Mouse (Mus musculus): ENCODE measurements around the gene Erfe.

DNA sequence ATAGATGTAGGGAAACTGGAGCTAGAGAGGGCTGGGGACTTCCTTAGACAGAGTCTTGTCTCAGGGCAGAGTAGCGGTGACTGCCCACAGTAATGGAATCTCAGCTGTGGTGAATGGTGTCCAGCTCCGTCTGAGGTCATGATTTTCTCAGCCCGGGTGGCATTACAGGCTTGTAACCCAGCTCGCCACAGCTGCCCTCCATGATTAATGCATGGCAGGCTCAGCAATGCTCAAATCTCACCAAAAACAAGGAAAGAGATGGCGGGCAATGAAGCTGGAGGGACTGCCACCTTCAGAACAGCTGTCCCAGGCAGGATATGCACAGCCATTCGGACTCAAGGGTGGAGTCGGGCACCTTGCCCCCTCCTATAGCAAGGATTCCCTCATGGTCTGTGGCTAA is 28.9 kb upstream of the Erfe start:
- no peak for TF ChIP-seq CTCF (IDR thresholded peaks at IDR 0.05; ENCODE audit: insufficient read depth, low read length)
- TF ChIP-seq POLR2A (IDR thresholded peaks at IDR 0.05; ENCODE audit: borderline replicate concordance, extremely low read depth, low read depth, low read length): no peak
